Mouse (Mus musculus) embryo, embryonic 9.5 days (tissue): Measurements from ENCODE around the gene Sim2.
A peak's percentile ranks its signal among the peaks of the same experiment; 100 is the strongest.

ENCODE experiments used
- DNase-seq: peaks from one replicate; pipeline ENCODE4 v3.0.0-alpha.2; 2017; ENCODE audit errors: extremely low spot score

The Sim2 gene

DNA sequence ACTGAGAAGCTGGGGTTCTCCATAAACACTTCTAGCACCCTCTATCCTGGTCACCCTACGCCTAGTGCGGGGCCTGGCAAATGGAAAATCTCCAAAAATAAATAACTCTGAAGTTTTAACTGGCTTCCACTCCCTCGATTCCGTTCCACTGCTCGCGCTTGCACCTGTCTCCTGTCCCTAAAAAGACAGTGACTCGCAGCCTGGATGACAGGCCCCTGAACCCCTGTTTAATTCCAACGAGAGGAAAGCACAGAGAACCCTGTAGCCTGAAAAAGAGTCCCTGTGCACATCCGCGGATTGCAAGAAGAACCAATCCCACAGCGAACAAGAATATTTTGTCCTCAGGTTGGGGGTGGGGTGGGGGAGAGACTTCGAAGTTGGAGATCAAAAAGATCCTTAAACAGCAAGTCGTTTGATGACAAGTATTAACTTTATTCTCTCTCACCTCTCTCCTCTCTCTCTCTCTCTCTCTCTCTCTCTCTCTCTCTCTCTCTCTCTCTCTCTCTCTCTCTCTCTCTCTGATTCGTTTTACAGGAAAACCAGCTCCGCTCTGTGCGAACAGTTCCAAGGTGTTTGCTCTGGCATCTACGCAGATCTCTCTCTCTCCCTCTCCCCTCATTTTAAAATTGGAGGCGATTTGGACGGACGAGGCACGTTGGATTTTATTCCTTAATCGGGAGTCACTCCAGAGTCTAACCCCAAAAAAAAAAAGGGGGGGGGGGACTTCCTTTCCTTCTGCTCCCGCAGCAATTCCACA is 6.2 kb upstream of the Sim2 start:
- peak; percentile 45 for DNase-seq

DNA sequence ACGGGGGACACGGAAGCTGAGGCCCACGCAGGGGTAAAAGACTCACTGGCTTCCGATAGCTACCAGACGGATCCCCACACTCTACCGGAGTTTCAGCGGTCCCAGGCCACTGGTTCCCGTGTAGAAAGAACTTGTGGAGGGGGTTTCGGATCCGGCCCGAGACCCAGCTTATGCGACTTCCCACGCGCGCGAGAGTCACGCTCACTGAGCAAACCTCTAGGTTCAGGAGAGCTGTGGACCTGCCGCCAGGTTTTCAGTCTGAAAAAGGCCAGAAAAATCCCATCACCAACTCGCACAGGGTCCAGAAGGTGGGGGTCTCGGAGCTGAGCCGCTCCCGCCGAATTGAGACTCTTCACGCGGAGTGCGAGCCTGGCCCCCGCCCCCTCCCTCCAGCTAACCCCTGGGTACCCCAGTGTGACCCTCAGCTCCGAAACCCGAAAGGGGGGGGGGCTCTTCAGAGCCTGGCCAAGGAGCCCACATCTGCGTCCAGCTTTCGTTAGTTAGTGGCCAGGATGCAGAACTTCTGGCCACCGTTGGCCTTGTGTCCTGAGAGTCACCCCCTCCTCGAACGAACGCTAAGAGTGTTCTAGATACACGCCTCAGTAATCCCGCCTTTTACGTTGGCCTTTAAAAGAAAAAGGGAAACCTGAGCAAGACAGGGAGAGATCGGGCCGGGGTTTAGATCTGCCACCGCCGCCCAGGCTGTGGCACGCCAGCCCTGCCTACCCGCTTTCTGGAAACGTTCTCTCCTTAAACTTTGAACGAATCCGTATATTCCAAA is 5.5 kb upstream of the Sim2 start:
- DNase-seq = peak; percentile 57

DNA sequence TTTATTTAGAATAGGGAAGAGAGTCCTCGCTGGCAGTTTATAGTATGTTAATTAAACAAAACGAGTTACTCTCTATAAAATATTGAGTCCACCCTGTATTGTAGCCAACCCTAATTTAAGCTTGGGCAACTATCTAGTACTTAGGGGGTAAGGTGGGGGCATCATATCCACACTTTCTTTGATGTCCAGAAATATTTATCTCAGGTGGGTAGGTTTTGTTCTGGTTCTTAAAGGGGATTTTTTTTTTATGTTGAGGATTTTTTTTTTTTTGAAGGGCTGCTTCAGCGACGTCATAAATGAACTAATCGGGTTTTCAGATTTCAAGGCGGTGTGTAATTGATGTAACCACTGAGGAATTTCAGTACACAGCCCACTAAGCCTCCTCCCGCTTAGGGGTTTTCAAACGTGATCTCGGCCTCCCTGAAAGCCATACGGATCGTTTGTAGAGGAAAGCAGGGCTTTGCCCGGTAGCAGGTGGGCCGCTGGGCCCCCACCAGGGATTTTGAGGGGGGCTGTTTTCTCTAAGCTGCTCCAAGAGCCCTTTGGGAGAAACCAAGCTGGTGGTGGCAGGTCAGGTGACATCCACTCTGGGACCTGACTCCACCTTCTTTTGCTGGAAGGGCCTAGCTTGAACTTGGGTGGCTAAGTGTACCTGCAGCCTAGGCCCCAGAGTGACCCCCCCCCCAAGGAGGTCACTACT is 4.7 kb upstream of the Sim2 start:
- peak; percentile 39 for DNase-seq

DNA sequence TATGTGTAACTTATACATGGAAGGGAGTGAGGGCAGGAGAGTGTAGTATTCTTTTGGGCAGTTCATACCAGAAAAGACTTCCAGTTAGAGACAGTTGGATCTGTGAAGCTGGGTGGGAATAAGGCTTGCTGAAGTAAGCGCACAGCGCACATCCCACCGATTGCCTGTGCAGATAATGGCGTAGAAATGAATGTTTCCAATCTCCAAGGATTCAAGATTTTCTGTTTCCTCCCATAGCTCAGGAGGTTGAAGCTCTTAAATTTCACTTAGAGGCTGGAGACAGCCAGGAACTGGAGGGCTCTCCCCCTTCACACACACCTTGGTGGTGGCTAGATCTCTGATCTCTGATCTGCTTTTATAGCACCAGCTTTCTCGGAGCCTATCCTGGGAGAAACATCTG is 3.1 kb upstream of the Sim2 start:
- DNase-seq = no peak

DNA sequence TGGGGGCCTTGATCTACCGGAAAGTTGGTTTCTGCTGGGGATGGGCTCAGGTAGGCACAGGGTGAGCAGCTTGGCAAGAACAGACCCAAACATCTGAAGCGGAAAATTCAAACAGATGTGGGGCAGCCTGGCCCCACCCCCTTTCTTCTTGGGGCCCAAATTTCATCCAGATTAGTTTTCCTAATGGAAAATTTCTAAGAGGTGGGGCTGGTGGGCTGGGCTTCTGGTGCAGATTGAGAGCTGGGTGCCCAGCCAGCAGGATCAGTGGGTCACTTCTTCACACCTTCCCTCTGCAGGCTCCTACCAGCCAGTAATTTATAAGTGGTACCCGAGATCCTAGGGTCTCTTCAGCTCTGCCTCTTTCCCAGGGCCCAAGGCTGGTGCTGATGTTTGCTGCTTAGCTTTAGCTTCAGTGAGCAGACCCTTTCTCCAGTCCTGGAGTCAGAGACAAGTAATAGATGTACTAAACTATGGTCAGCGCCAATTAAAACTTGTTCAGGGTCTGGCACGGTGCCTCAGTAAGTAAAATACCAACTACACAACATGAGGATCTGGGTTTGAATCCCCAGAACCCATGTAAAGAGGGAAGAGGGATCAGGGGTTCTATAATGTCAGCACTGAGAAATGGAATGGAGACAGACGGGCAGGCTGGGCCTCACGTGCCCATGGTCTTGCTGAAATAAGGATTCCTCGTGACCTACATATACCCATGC is 2.6 kb upstream of the Sim2 start:
- no peak for DNase-seq

DNA sequence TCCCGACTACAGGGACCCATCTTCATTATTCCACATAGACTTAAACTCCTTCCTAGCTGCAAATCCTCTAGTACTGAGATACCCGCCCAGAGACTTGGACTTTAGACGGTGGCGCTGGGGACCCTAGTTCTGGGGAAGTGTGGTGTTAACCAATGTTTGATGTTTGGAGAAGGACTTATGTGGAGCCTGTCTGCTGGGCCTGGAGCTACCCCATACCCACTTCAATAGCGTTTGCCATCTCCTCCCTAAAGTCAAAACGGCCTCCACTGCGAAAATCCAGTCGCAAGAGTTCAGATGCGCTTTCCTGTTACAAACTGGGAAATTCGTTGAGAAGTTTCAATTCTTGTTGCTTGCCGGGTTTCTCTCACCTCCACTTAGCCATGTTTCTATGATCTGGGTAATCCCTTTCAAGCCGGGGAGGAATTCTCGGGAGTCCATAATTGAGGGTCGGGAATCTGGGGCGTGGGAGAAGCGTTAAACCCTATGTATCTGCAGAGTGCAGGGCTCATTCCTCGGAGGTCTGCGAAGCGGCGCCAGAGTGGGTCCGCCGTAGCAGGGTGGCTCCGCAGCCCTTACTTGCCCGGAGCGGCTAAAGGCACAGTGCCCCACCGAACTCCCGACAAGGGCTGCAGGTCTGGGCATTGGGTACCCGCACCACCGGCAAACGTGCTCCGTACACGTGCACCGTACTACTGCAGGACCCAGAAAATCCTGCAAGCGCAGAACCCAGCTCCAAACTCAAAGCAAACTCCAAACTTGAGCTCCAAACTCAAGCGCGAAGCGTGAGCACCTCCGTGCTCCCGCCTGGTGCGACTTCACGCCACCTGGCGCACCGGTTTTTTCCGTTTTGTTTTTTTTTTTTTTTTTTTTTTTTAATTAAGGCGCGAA is 1.5 kb upstream of the Sim2 start:
- peak; percentile 54 for DNase-seq

DNA sequence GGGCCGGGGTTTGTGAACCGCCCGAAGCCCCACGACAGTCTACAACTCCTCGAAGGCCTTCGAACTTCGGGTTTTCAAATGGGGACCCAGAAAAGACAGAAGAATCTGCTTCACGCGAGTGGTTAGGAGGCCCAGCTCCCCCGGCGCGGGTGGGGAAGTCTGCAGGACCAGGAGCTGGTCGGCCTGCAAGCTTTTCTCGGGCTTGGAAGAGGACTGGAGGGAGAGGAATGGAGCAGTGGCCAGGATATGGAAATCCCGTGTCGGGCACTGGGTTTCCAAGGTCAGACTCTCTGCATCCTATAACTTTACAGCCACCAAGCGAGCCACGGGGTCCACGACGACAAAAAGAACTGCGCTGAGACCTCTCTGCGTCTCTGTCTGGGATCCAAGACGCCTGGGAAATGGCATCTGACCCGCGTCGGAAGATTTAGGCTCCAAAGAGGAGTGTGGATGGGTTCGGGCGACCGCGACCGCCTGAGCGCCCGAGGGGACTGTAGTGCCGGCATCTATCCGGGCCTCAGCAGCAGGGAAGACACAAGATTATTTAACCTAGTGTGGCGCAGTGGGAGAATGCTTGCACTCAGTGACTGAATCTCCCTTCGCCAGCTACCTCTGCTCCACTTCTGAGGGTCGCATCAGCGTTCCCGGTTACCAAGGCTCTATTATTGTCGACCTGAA is 744 bp upstream of the Sim2 start:
- DNase-seq = peak; percentile 66

DNA sequence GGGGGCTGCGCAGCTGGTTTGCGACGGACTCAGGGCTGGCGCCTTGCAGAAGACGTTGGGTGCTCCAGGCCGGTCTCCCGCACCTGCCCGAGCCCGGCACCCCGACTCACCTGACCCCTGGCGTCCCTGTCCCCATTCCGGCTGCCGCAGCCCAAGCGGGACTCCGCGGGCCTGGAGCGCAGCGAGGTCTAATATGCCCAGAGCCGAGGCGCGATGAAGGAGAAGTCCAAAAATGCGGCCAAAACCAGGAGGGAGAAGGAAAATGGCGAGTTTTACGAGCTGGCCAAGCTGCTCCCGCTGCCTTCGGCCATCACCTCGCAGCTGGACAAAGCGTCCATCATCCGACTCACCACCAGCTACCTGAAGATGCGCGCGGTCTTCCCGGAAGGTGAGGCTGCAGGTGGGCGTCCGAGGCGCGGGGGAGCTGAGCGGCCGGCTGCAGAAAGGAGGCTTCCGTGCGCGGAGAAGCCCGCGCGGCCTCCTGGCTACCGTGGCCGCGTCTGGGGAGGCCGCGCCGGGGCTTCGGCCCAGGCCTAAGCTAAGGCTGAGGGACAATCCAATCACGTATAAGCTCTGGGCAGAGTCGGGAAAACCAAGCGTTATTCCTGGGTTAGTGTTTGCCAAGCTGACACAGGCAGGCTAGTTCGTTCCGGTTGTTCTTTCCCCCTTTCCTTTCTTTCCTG is 1.0 kb downstream of the Sim2 start:
- DNase-seq = peak; percentile 50

DNA sequence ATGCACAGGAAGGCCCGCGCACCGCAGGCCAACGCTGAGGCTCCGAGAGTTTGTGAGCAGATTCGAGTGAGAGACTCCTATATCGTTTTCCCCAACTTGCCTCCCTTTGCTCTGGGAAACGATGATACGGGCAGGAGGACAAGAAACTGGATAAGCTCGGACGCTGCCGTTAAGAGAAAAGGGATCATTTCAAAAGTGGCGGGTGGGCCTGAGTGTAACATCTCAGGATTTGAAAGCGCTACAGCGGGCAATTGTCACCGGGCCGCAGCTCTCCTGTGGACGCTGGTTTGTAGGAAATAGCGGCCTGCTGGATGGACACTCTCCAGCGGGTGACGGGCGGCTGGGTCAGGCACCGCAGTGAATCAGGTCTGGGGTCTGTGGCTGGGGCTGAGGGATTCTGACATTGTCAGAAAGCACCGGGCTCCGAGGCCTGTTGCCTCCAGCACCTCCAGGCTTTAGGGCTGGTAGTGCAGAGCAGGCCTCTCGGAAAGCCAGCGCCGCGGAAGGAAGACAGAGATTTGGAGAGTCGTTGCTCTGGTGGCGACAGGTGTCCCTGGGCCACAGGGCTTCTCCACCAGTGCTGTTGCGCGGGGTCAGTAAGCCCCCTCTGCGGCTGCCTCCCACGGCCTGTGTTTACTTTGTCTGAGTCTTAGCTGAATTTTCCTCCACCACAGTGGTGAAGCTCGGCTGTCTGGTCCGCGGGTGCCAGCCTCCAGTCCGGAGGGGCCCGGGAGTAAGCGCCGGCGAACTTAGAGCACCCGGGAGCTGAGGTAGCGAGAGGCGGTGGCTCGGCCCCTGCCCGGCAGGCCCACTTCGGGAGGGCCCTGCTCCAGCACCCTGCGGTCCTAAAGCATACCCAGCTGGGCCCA is 2.2 kb downstream of the Sim2 start:
- peak; percentile 65 for DNase-seq

DNA sequence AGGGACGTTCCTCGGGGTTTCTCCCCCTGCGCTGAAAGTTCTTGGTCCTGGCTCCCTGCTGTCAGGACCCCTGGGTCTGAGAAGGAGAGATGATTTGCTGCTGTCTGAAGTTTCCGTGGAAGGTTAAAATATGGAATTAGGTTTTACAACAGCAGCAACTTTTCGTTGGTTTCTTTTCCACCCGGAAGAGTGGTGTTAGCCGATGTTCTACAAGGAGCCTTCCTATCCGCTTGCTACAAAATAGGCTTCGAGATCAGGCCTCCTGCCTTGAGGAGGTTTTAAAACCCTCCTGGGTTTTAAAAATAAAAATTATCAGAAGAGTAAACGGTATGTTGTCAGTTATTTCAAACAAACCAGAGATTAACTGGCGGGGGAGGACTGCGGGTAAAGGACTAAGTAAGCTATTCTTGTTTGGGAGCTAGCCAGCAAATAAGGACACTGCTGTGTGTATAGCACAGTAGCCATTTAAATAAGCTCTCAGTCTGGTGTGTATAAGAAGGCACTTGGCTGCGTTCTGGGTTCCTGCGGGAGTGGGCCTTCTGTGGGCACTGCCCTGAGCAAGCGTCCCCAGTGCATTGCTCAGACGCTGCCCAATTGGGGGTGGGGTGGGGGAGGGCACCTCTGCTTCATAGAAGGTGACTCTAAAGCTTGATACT is 3.0 kb downstream of the Sim2 start:
- peak; percentile 29 for DNase-seq

DNA sequence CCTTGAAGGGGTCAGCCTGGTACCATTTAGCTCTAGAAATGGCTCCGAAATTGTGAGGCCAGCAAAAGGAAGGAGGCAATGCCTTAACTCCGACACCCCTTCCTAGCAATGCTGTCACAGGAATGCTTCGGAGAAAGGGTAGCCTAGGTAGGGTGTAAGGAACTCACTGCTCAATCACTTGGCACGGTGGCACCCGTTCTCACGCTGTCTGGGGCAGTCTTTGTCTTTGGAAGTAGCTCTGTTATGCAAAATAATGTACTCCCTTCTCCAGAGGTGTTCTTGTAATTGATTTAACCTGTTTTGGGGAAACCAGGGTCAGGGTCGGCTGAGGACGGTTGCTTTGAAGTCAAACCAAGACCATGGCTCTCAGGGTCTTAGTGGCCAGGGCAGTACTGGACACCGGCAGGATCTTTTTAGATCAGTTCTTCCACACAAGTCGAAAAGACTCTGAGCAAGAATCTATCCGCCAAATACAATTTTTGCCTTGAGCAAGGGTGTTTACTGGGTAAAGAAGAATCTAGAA is 3.6 kb downstream of the Sim2 start:
- DNase-seq = peak; percentile 32

DNA sequence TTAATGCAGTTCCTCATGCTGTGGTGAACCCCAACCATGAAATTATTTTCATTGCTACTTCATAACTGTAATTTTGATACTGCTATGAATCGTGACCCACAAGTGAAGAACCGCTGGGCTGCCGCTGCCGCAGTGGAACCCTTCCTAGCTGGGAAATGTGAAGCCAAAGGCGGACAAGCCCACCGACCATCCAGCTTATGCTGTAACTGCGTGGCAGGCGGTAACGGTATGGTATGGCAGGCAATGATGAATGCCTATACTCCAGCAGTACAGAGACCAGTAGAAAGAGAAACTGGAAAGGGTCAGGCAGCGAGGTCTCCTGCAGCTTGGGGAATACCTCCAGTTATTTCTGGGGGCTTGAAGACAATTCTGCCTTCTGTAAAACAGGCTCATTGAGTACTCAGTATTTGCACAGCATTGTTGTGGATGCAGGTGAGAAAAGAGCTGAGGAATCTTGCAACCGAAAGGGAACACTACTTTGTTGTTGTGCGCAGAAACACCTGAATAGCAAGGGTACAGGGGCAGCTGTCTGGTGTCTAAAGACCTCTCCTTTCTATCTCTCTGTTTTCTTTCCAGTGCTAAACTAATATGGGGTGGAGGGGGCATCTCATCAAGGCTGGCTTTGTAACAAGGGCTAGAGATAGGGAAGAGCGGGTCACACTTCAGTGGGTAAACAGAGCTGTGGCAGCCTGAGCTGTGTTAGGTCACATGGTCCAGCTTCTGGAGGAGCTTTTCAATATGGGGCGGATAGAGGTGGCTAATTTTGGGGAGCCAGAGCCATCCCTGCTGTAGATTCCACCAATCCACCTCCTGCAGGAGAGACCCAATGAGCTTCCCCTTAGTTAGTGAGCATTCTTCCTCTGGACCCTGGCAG is 4.3 kb downstream of the Sim2 start:
- DNase-seq = peak; percentile 14

DNA sequence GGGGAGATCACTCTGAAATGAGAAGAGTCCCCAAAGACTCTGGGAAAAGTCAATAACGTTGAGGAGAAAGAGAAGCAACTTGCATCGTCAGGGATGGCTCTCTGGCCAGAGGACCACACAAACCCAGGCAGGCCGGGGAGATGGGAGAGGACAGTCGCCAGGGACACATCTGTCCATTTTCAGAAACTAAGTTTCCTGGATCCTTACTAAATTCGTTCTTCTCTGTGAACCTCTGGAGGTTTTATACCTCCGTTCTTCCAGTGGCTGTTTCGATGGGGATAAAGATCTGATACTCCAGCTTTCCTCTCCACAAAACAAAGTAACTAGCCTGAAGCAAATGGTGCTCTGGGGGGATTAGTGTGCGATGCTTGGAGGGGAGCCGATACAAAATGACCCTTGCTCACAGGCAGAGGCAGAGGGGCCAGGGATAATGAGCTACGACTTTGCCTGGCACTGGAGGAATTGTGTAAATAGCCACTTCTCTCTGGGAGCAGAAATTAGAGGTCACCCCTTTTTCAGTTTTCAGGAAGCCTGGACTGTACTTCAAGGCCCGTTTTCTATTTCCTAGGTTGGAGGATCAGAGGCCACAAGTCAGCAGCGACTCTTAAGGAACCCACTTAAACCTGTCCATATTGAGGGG is 7.9 kb downstream of the Sim2 start:
- peak; percentile 28 for DNase-seq

DNA sequence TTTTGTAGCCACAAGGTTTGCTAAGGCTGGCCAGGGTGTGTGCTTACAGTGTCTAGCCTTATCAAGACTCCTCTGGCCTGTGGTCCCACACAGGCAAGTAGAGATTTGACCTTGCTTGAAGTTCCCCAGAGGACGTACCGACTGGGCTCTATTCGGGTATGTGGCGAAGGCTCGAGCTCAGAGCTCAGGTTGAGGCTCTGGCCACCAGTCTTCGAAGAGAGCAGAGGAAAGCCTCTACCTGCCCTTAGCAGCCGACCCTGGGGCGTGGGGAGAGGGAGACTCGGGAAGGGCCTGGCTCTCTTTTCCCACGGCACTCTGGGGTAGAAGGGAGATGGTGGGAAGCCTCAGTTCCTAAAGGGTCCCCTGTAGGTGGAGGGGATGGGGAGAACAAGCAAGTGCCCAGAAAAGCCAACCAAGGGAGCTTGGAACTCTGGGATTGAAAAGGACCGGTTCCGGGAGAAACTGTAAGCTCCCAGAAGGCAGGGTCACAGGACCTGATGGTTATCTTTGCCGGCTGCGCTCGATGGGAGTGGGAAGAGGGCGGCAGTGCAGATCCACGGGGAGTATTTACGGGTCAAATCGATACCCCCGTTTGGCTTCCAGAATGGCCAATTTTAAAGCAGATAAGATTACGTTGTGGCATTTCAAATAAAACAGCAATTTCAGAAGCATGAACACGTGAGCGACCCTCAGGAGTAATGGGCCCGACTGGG is 8.6 kb downstream of the Sim2 start:
- DNase-seq = peak; percentile 48

DNA sequence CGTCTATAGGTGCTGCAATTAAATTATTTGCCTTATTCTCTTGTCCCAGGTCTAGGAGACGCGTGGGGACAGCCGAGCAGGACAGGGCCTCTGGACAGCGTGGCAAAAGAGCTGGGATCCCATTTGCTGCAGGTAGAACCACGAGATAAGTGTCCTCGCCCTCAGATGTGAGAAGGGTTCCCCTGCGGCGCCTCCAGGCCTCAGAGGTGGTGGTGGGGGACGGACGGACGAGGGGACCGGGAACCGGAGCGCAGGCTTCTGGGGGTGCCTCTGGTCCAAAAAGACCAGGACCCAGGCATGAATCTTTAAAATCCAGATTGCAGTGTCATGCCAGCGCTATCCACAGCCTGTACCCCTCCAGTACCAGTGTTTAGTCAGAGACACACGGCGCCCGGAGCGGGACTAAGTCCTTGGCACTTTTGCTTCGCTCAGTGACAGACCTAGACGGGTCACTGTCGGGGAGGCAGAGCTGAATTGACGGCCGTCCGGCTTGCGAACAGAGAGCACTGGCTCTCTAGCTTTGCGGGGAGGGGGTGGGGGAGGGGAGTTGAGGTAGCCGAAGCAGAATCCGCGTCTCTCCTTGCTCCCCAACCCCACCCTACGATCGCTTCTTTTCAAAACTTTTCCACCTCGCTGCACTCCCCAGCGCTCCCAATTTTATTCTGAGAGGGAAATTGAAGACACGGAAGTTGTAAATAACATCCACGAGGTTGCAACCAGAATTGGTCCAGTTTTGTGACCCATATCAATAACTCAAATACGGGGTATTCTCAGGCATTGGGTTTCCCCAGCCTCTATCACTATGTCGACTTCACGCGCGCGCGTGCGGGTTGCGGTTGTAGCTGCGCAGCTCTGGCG is 9.7 kb downstream of the Sim2 start:
- peak; percentile 45 for DNase-seq
